Mouse (Mus musculus) midbrain, embryonic 10.5 days (tissue): Measurements from ENCODE around the gene Pla2g3. TPM values are rescaled to one million over a fixed set of nuclear protein-coding genes. Genes with fewer than 3 reads are reported as not detected.

Experiments used
- DNase-seq: peaks from one replicate; pipeline ENCODE4 v3.0.0-alpha.2; 2017; ENCODE audit warnings: low spot score
- H3K27ac ChIP-seq: fragments of 300-500 bp; sonication (generic); replicated peaks from 2 replicates; pipeline ENCODE4 v1.5.1; 2016; ENCODE audit warnings: mild to moderate bottlenecking
- H3K27me3 ChIP-seq: fragments of 300-500 bp; sonication (generic); 2 replicates; pipeline ENCODE4 v1.6.1; 2016; ENCODE audit warnings: low read depth, mild to moderate bottlenecking; ENCODE audit not compliant: poor library complexity, severe bottlenecking
- H3K36me3 ChIP-seq: fragments of 300-500 bp; sonication (generic); 2 replicates; pipeline ENCODE4 v1.6.1; 2016; ENCODE audit warnings: mild to moderate bottlenecking, moderate library complexity
- H3K4me1 ChIP-seq: fragments of 300-500 bp; sonication (generic); 2 replicates; pipeline ENCODE4 v1.6.1; 2016
- H3K4me3 ChIP-seq: fragments of 300-500 bp; sonication (generic); 2 replicates; pipeline ENCODE4 v1.5.1; 2016; ENCODE audit warnings: mild to moderate bottlenecking, moderate library complexity
- H3K9me3 ChIP-seq: fragments of 300-500 bp; sonication (generic); replicated peaks from 2 replicates; pipeline ENCODE4 v1.6.1; 2016; ENCODE audit warnings: mild to moderate bottlenecking
- WGBS: fragments of 180-500 bp; shearing (Covaris S2); methylation state at CpG from one replicate; pipeline ENCODE4 v1.1.7; 2016; 5-methylcytosine and 5-hydroxymethylcytosine counted together
- polyA plus RNA-seq: library from polyadenylated mRNA; unstranded; fragments of >200 nt; fragmentation: Nextera tagmentation; extraction: Ambion mirVana; gene quantifications from 2 replicates; pipeline ENCODE4 v1.2.1, GENCODE M21; 2016

Pla2g3 gene
- polyA plus RNA-seq, 1 experiment from 2014 or later: 0.75 TPM

- Histone ChIP-seq H3K27me3 (no peaks in the 10 kb centered on the region), H3K4me3 (no peak overlapping the region), H3K27ac (no peak overlapping the region), H3K4me1 (no peaks in the 10 kb centered on the region), H3K9me3 (no peaks in the 10 kb centered on the region), H3K36me3 (peaks cover 24% of the 10 kb centered on the region)
- no peak for DNase-seq
- 85% methylated on average over 2 of the region's 2 CpGs for WGBS
Measured at GRCm38 (mm10) chr11:3459105-3459468, 29.0 kb upstream of the Pla2g3 start.

- Histone ChIP-seq H3K4me3 (no peak overlapping the region), H3K36me3 (no peaks in the 10 kb centered on the region), H3K27ac (no peak overlapping the region), H3K27me3 (no peaks in the 10 kb centered on the region), H3K9me3 (no peaks in the 10 kb centered on the region), H3K4me1 (no peaks in the 10 kb centered on the region)
- WGBS: 81% methylated on average over 1 of the region's 1 CpGs
- no peak for DNase-seq
Measured at GRCm38 (mm10) chr11:3462846-3463245, 25.2 kb upstream of the Pla2g3 start.

- Histone ChIP-seq H3K27me3 (no peaks in the 10 kb centered on the region), H3K36me3 (no peaks in the 10 kb centered on the region), H3K4me1 (0 out of 2 replicates have a peak, but pooled peaks cover 3% of the 10 kb centered on the region), H3K27ac (no peak overlapping the region), H3K9me3 (no peaks in the 10 kb centered on the region), H3K4me3 (no peak overlapping the region)
- WGBS: 33% methylated on average over 11 of the region's 11 CpGs
- DNase-seq: no peak
Measured at GRCm38 (mm10) chr11:3471448-3471850, 16.6 kb upstream of the Pla2g3 start.

- H3K27me3 ChIP-seq: no peaks in the 10 kb centered on the region
- 32% methylated on average over 1 of the region's 1 CpGs for WGBS
- H3K27ac ChIP-seq: no peak overlapping the region
- H3K4me1 ChIP-seq: 0 out of 2 replicates have a peak, but pooled peaks cover 3% of the 10 kb centered on the region
- H3K36me3 ChIP-seq: no peaks in the 10 kb centered on the region
- no peak overlapping the region for H3K4me3 ChIP-seq
- no peaks in the 10 kb centered on the region for H3K9me3 ChIP-seq
- DNase-seq: peak; percentile 75
Measured at GRCm38 (mm10) chr11:3472484-3472883, 15.6 kb upstream of the Pla2g3 start.

DNA sequence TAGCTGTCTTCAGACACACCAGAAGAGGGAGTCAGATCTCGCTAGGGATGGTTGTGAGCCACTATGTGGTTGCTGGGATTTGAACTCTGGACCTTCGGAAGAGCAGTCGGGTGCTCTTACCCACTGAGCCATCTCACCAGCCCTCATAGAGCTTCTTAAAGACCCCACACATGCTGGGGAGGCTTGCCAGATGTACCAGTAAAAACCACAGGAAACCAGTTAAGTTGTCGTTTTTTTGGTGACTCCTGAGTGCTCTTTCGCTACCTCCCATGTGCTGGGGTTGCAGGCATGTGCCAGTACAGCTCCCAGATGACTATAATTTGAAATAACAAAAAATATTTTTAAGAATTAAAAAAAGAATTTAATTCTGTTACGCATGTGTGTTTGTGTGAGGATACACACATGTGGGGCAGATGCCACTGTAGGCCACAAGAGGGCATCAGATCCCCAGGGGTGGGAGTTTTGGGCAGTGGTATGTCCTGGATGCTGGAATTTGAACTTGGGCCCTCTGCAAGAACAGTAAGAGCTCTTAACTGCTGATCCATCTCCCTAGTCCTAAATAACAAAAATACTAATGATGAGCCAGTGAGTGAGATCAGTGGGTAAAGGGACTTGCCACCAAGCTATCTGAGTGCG is 13.5 kb upstream of the Pla2g3 start:
- H3K36me3 ChIP-seq: no peaks in the 10 kb centered on the region
- H3K27me3 ChIP-seq: no peaks in the 10 kb centered on the region
- 90% methylated on average over 7 of the region's 7 CpGs for WGBS
- H3K4me1 ChIP-seq: no peaks in the 10 kb centered on the region
- H3K27ac ChIP-seq: no peak overlapping the region
- no peak for DNase-seq
- H3K4me3 ChIP-seq: no peak overlapping the region
- H3K9me3 ChIP-seq: no peaks in the 10 kb centered on the region

DNA sequence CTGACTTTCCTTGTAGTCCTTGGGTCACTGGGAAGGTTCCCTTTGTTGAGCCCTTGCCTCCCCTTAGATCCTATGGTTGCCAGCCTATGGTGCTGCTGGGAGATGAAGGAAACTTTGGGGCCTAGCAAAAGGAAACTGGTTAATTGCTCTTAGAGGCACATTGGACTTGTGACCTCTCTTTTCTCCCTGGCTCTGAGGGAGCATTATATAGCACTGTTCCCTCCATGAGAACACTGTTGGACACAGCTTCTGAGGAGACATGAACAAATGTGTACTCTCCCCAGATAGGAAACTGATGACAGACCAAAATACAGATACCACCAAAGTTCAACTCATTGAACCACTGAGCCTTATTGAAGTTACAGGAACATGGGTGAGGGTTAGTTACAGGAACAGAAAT is 12.6 kb upstream of the Pla2g3 start:
- H3K36me3 ChIP-seq: no peaks in the 10 kb centered on the region
- no peaks in the 10 kb centered on the region for H3K4me1 ChIP-seq
- no peak overlapping the region for H3K27ac ChIP-seq
- DNase-seq: no peak
- no peak overlapping the region for H3K4me3 ChIP-seq
- H3K27me3 ChIP-seq: no peaks in the 10 kb centered on the region
- no peaks in the 10 kb centered on the region for H3K9me3 ChIP-seq

DNA sequence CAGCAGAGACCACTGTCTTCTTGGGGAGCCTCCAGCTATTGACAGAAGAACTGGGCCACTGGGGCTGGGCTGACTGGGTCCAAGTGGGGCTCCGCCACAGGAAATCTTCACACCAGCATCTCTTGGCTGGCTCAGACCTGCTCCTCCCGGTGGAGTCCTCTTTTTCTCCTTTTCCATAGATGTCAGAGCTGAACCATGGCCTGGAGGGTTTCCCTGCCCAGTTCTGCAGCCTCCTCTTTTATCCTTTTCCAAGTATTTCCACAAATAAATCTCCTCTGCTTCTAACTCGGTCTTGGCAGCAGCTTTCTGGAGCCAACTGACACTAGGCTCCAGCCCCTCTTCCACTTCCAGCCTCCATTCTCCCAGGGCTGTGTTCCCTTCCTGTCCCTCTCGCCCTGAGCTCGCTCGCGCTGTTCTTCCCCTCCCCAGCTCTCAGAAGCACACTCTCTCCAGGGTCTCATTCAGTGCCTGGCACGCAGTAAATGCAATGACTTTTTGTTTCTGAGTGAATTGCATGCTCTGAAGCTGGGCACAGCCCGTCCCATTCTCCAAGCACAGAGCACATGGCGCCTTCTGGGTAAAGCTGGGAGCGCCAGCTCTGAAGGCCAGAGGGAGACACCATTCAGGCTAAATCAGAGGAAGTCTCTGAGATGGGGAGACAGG is 4.0 kb upstream of the Pla2g3 start:
- Histone ChIP-seq H3K4me1 (peaks cover 8% of the 10 kb centered on the region; the same call in 1 of the 2 replicates), H3K27me3 (no peaks in the 10 kb centered on the region), H3K27ac (no peak overlapping the region), H3K9me3 (no peaks in the 10 kb centered on the region), H3K4me3 (no peak overlapping the region), H3K36me3 (no peaks in the 10 kb centered on the region)
- DNase-seq: no peak
- 72% methylated on average over 11 of the region's 11 CpGs for WGBS

DNA sequence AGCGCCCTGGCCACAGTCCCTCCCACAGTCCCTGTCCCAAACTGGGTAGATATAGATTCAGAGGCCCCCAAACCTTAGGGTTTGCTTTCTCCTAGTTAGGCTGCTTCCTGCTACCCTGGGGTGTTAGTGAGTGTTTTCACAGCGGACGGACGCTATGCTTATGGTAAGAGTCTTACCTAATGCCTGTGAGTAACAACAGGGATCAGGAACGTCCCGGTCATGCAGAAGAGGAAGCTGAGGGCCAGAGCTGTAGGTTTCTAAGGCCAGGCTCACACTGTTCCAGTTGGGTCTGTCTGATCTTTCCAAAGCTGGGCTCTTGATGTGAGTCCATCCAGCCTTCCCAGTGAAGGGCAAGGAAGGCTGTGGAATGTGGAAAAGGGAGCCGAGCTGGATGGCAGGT is 1.7 kb upstream of the Pla2g3 start:
- no peaks in the 10 kb centered on the region for H3K27me3 ChIP-seq
- no peak overlapping the region for H3K4me3 ChIP-seq
- no peak for DNase-seq
- H3K27ac ChIP-seq: no peak overlapping the region
- no peaks in the 10 kb centered on the region for H3K9me3 ChIP-seq
- H3K36me3 ChIP-seq: no peaks in the 10 kb centered on the region
- 79% methylated on average over 7 of the region's 7 CpGs for WGBS
- H3K4me1 ChIP-seq: peaks cover 8% of the 10 kb centered on the region; the same call in 1 of the 2 replicates

- no peaks in the 10 kb centered on the region for H3K27me3 ChIP-seq
- no peak overlapping the region for H3K4me3 ChIP-seq
- no peaks in the 10 kb centered on the region for H3K9me3 ChIP-seq
- H3K27ac ChIP-seq: no peak overlapping the region
- DNase-seq: no peak
- no peaks in the 10 kb centered on the region for H3K36me3 ChIP-seq
- H3K4me1 ChIP-seq: peaks cover 19% of the 10 kb centered on the region; the same call in 1 of the 2 replicates
- WGBS: 83% methylated on average over 5 of the region's 5 CpGs
Measured at GRCm38 (mm10) chr11:3489036-3489435, 952 bp downstream of the Pla2g3 start.

DNA sequence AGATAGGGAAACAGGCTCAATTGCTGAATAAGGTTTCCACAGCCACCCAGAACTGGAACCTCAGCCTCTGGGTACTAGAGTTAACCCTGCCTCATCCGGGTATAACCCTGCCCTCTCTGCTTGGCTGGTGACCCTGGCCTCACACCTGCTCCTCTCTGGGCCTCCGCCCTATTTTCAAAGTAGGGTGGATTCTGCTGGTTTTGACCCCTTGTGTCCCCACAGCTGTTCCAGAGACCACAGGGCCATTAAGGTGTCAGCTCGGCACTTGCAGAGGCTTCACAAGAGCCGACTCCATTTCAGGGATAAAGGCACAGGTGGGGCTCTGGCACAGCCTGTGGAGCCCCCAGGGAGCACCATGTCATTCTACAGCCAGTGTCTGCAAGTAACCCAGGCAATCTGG is 4.7 kb downstream of the Pla2g3 start:
- peaks cover 19% of the 10 kb centered on the region; the same call in 1 of the 2 replicates for H3K4me1 ChIP-seq
- WGBS: 80% methylated on average over 4 of the region's 4 CpGs
- no peak overlapping the region for H3K27ac ChIP-seq
- H3K9me3 ChIP-seq: no peaks in the 10 kb centered on the region
- H3K4me3 ChIP-seq: no peak overlapping the region
- H3K27me3 ChIP-seq: no peaks in the 10 kb centered on the region
- DNase-seq: no peak
- H3K36me3 ChIP-seq: no peaks in the 10 kb centered on the region

DNA sequence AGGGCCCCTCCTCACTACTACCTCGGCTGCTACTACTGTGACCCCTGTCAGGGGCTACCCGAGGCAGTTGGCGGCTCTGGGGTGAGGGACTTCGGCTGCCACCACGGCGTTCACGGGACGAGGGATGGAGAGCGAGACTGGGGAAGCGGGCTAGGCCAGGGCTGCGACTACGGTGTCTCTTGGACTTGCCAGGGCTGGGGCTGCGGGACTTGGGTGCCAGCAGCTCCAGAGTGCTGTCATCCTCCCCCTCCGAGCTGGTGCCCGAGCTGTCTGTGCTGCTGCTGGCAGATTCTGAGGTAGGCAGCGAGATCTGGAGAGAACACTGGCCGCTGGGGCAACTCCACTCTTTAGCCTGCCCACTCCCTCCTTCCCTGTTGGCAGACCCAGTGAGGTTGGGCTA is 6.8 kb downstream of the Pla2g3 start:
- peak overlapping the region; percentile 49; the same call in 1 of the 2 replicates for H3K27ac ChIP-seq
- no peak overlapping the region for H3K4me3 ChIP-seq
- WGBS: 82% methylated on average over 17 of the region's 17 CpGs
- H3K4me1 ChIP-seq: peaks cover 11% of the 10 kb centered on the region; the same call in 1 of the 2 replicates
- H3K9me3 ChIP-seq: no peaks in the 10 kb centered on the region
- DNase-seq: no peak
- no peaks in the 10 kb centered on the region for H3K27me3 ChIP-seq
- H3K36me3 ChIP-seq: no peaks in the 10 kb centered on the region

GRCm38 (mm10) chr11:3495496-3495895 is 7.4 kb downstream of the Pla2g3 start:
- Histone ChIP-seq H3K4me3 (no peak overlapping the region), H3K36me3 (no peaks in the 10 kb centered on the region), H3K27ac (no peak overlapping the region), H3K4me1 (peaks cover 11% of the 10 kb centered on the region; the same call in 1 of the 2 replicates), H3K27me3 (no peaks in the 10 kb centered on the region), H3K9me3 (no peaks in the 10 kb centered on the region)
- 91% methylated on average over 14 of the region's 14 CpGs for WGBS
- DNase-seq: no peak

- no peak for DNase-seq
- no peaks in the 10 kb centered on the region for H3K27me3 ChIP-seq
- peaks cover 10% of the 10 kb centered on the region; the same call in 1 of the 2 replicates for H3K4me1 ChIP-seq
- no peaks in the 10 kb centered on the region for H3K9me3 ChIP-seq
- 64% methylated on average over 5 of the region's 5 CpGs for WGBS
- no peak overlapping the region for H3K27ac ChIP-seq
- H3K36me3 ChIP-seq: no peaks in the 10 kb centered on the region
- H3K4me3 ChIP-seq: no peak overlapping the region
Measured at GRCm38 (mm10) chr11:3496756-3497155, 8.7 kb downstream of the Pla2g3 start.
